Mouse (Mus musculus) lung, postnatal 0 days (tissue): ENCODE measurements around the gene Gm6904.

Experiments used
- CTCF ChIP-seq: IDR thresholded peaks from 2 replicates; pipeline ENCODE4 v1.5.1; 2016; ENCODE audit warnings: antibody characterized with exemption, mild to moderate bottlenecking
- EP300 ChIP-seq: IDR thresholded peaks from 2 replicates; pipeline ENCODE4 v1.6.1; 2016; ENCODE audit warnings: antibody characterized with exemption, mild to moderate bottlenecking, control low read depth

DNA sequence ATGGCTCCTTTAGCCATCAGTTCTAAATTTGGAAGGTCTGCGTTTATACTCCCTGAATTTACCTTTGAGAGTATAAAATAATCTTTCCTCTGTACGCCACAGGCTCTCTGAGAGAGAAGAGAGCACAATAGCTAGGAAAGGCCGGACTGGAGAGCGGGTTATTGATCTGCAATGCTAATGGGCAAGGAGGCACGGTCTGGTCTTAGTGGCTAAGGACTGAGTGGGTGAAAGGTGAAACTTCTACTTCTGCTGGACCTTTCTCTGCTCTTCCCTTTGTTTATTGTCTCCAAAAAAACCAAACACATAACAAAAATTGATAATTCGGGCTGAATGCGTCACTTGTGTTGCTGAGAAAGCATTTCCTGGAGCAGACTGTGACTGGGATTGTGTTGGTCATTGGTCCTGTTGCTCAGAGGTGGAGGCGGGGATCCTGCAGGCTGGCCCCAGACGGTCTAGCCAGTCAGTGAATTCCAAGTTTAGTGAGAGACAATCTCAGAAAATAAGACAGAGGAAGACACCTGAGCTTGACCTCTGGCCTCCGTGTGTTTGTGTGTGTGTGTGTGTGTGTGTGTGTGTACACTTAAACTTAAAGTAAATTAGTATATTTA is 53.9 kb downstream of the Gm6904 start:
- no peak for TF ChIP-seq CTCF
- no peak for TF ChIP-seq EP300
